Mouse (Mus musculus): ENCODE measurements around the gene Cep290. TPM values are rescaled to one million over a fixed set of nuclear protein-coding genes. Genes with fewer than 3 reads are reported as not detected.

The Cep290 gene
- total RNA-seq, 2 experiments from 2014 or later: 15.8 to 15.9 TPM

- intact Hi-C loops (cut with DNase I): no loop called here
- DNase-seq (ENCODE audit: low spot score in 2 of 2): no peak
These were observed 101.2 kb downstream of the Cep290 start for GRCm38 (mm10) chr10:100588524-100588923.

GRCm38 (mm10) chr10:100588932-100589388 is 101.6 kb downstream of the Cep290 start:
- intact Hi-C loops (cut with DNase I): no loop called here
- DNase-seq (ENCODE audit: low spot score in 2 of 2): peak; percentile 91 to 96

GRCm38 (mm10) chr10:100590323-100590722 is 103.0 kb downstream of the Cep290 start, which contains the start of the genes 4930430F08Rik and 1700017N19Rik:
TSS of gene 4930430F08Rik (minus strand) at chr10:100590423.
TSS of gene 1700017N19Rik (plus strand) at chr10:100590484.
- DNase-seq (ENCODE audit: low spot score in 2 of 2): no peak
- intact Hi-C loops (cut with DNase I): no loop called here

- DNase-seq (ENCODE audit: low spot score in 2 of 2): no peak
These were observed 111.0 kb downstream of the Cep290 start for GRCm38 (mm10) chr10:100598339-100598738.

GRCm38 (mm10) chr10:100603511-100603910 is 116.2 kb downstream of the Cep290 start:
- intact Hi-C loops (cut with DNase I): loop anchor here (5.0 kb wide), 1 partner anchor 1844 kb away; no protein-coding TSS in a partner anchor
- no peak for DNase-seq (ENCODE audit: low spot score in 2 of 2)

More at GRCm38 (mm10) chr10:100598339-100598738, 111.0 kb downstream of the Cep290 start:
- intact Hi-C loops (cut with DNase I): no loop called here

- intact Hi-C loops (cut with DNase I): loop anchor here (5.0 kb wide), 1 partner anchor 1843 kb away; no protein-coding TSS in a partner anchor
These were observed 116.9 kb downstream of the Cep290 start for GRCm38 (mm10) chr10:100604254-100604653.

GRCm38 (mm10) chr10:100617233-100617903 is 130.0 kb downstream of the Cep290 start:
- intact Hi-C loops (cut with DNase I): no loop called here
- DNase-seq (ENCODE audit: low spot score in 2 of 2): no peak

More at GRCm38 (mm10) chr10:100604254-100604653, 116.9 kb downstream of the Cep290 start:
- no peak for DNase-seq (ENCODE audit: low spot score in 2 of 2)

GRCm38 (mm10) chr10:100619474-100619873 is 132.1 kb downstream of the Cep290 start:
- DNase-seq (ENCODE audit: low spot score in 2 of 2): no peak
- intact Hi-C loops (cut with DNase I): no loop called here

- DNase-seq (ENCODE audit: low spot score in 2 of 2): no peak
- intact Hi-C loops (cut with DNase I): no loop called here
These were observed 132.7 kb downstream of the Cep290 start for GRCm38 (mm10) chr10:100620040-100620439.

GRCm38 (mm10) chr10:100622494-100622893 is 135.1 kb downstream of the Cep290 start:
- DNase-seq (ENCODE audit: low spot score in 2 of 2): no peak
- intact Hi-C loops (cut with DNase I): no loop called here

Other genes with a start within 250 kb of the Cep290 start
- gene Gm4301, start 151.9 kb upstream of the Cep290 start, total RNA-seq (2021): not detected
- gene Gm4302, start 146.7 kb upstream of the Cep290 start, total RNA-seq (2021): not detected
- not detected for gene Gm4303, start 141.6 kb upstream of the Cep290 start, total RNA-seq (2021)
- not detected for gene Gm4305, start 136.5 kb upstream of the Cep290 start, total RNA-seq (2021)
- not detected for gene Gm4307, start 126.2 kb upstream of the Cep290 start, total RNA-seq (2021)
- gene Gm4312, start 105.0 kb upstream of the Cep290 start, total RNA-seq (2021): not detected
- gene Tmtc3, start 208 bp upstream of the Cep290 start, total RNA-seq (2021): 10 to 100 TPM; 11.5 to 16.1 TPM
- 10 to 100 TPM; 22.8 to 24.8 TPM for gene 4930430F08Rik, start 102.9 kb downstream of the Cep290 start, total RNA-seq (2021)
- not detected for gene 1700017N19Rik, start 102.9 kb downstream of the Cep290 start, total RNA-seq (2021)

All from left cerebral cortex, postnatal 25 days (tissue).